Mouse (Mus musculus) gastrocnemius, postnatal 36 days (tissue): Measurements from ENCODE around the gene Bad. TPM values are rescaled to one million over a fixed set of nuclear protein-coding genes. Genes with fewer than 3 reads are reported as not detected.
"Not testable (repeated sequence)": the region's sequence is repeated elsewhere in the genome, so short reads cannot be mapped to it uniquely, and the experiment has no call there.

Experiments
- DNase-seq, 2 experiments: peaks; one replicate each; pipeline ENCODE4 v3.0.0; 2022
- intact Hi-C: fragments of 180-260 bp; cut with DNase I; formaldehyde crosslinking; loops from one replicate; pipeline ENCODE4 v1.15.1; 2025
- long read RNA-seq, 2 experiments: library from polyadenylated mRNA; stranded (forward); transcript quantifications; one replicate each; pipeline ENCODE4 v2.0.0; 2021
- total RNA-seq, 2 experiments: library from RNA; stranded (reverse); gene quantifications; 2 replicates each; pipeline ENCODE4 v1.2.3; 2021

Gene Bad
- total RNA-seq: 10 to 100 TPM; 10.7 to 14.1 TPM
- long read RNA-seq, experiment 1, transcript Bad-202 (4 exons, 990 nt): major isoform, 10 of 20 reads
- long read RNA-seq, experiment 1, partial matches to known transcripts: 2 of 20 reads
- long read RNA-seq, experiment 1, other reads (novel, unspliced or antisense): 4 of 20 reads
- long read RNA-seq, experiment 2, transcript Bad-202 (4 exons, 990 nt): major isoform, 16 of 27 reads
- long read RNA-seq, experiment 2, partial matches to known transcripts: 5 of 27 reads
- long read RNA-seq, experiment 2, other reads (novel, unspliced or antisense): 4 of 27 reads

DNA sequence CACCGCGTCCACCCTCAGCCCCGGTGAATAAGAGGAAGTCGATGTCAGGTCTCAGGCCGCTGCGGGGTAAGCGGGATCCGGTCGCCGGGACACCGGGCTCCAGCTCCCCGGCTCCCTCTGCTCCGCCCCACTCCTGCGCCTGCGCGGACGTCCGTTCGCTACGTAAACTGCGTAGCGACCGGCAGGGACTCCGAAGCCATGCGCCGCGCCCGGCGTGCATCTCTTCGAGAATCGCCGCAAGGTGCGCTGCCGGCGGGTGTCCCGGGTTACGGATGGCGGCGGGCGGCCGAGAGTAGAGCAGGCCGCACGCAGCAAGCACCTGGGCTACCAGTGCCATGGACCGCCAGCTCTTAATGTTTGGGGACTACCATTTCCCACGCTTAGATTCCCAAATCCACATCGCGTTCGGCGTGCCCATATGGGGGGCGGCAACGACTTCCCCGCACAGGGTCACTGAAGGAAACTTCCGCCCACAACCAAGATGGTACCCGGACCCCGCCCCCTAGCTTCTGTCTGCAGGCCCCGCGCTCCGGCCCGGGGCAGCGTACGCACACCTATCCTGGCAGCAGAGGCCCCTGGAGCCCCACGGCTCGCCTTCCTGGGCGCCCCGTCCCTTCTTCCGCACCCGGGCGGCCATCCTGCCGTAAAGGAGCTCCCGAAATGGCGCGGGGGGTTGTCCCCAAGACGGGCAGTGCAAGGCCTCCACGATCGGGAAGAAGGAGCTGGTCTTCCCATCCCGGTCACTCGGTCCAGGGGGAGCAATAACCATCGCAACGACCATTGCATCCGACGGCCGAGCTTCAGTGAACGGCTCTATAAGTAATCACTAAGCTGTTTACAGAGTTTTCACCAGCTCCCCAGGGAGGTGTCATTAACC lies at the start of gene Bad:
Bad (plus strand) TSS at position 490 of the 877 bp plus-strand sequence.
- DNase-seq: peak; percentile 92 to 96
- intact Hi-C loops: loop anchor here (2.0 kb wide), 1 partner anchor 13 kb away; no protein-coding TSS in a partner anchor

DNA sequence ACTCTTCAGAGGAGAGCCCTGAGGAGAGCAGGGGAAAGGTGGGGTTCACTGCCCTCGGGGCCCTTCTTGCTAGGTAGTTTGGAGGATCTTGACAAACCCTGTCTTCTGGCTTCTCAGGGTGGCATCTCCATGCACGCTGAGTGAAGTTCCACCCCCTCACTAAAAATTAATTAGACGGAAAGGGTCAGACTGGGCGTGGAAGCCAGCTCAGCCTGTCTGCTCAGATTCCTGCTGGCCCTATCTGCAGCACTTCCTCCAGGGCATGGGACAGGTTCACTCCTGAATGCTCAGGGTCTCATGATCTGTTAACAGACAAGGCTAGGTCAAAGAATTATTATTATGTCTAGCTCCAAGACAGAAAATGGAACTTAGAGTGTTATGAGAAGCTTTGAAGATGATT lies 49.1 kb upstream of the Bad start:
- no peak for DNase-seq
- intact Hi-C loops: no loop called here

DNA sequence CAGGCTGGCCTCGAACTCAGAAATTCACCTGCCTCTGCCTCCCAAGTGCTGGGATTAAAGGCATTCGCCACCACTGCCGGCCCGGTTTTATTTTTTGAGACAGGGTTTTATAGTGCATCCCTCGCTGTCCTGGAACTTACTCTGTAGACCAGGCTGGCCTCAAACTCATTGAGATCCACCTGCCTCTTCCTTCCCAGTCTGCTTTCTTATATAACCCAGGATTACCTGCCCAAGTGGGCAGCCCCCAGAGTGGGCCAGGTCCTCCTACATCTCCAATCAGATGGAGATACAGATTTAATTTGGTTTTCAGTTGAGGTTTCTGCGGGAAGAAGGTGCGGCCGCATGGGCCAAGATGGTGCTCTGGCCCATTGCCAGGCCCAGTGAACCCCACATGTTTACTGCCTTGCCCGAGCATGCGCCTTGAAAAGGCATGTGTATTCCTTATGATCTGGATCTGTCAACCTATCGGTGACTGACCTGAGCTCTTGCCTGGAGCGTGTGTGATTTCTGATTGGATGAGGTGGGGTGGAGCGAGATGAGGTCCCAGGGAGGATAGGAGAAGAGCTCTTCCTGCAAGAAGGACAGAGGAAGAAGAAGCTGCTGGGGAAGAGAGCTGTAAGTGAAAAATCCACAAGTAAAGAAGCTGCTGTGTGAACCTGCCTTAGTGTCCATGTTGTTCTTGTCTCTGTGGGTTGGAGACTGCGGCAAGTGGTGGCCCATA lies 47.8 kb upstream of the Bad start:
- intact Hi-C loops: no loop called here
- no peak for DNase-seq

- DNase-seq, intact Hi-C loops: not testable (repeated sequence)
Observed at GRCm38 (mm10) chr19:6895608-6896305, 45.9 kb upstream of the Bad start.

- intact Hi-C loops: no loop called here
- no peak for DNase-seq
Observed at GRCm38 (mm10) chr19:6899641-6900040, 42.0 kb upstream of the Bad start.

- no peak for DNase-seq
- intact Hi-C loops: no loop called here
Observed at GRCm38 (mm10) chr19:6903031-6903430, 38.6 kb upstream of the Bad start.

DNA sequence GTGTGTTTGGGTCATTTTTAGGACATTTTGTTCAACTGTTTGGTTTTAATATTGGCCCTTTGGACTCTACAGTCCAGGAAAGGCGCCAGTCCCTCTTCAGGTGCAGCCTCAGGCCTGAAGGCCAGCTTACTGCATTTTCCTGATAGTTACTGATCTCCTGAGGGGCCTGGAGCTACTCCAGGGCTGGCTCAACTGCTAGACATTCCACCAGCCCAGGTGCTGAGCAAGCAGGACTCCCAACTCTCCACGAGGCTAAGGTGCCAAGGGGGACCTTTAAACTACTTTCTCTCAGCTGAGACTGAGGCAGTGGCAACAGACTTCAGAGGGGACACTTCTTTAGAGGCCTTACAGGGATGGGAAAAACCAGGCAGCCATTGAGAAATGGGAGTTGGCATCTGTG lies 36.8 kb upstream of the Bad start:
- no peak for DNase-seq
- intact Hi-C loops: no loop called here

GRCm38 (mm10) chr19:6905498-6906159 lies 36.0 kb upstream of the Bad start:
- no peak for DNase-seq
- intact Hi-C loops: no loop called here

DNA sequence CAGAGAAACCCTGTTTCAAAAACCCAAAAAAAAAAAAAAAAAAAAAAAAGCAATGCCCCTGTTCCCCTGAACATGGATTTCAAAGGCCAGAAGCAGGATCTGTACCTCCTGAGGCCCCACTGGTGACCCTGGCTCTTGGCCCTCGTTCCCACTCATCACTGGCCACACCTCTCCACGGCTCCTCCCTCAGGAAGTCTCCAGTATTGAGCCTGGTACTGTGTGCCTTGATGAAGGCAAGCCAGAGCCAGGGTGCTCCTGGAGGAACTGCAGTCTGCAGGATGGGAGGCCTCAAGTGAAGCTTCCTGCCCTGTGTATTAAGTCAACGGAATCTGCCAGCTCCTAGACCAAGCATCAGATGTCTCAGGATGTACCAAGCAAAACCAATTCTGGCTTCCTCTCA lies 35.5 kb upstream of the Bad start:
- DNase-seq: no peak
- intact Hi-C loops: no loop called here

- DNase-seq: no peak
- intact Hi-C loops: no loop called here
Observed at GRCm38 (mm10) chr19:6907094-6907493, 34.6 kb upstream of the Bad start.

DNA sequence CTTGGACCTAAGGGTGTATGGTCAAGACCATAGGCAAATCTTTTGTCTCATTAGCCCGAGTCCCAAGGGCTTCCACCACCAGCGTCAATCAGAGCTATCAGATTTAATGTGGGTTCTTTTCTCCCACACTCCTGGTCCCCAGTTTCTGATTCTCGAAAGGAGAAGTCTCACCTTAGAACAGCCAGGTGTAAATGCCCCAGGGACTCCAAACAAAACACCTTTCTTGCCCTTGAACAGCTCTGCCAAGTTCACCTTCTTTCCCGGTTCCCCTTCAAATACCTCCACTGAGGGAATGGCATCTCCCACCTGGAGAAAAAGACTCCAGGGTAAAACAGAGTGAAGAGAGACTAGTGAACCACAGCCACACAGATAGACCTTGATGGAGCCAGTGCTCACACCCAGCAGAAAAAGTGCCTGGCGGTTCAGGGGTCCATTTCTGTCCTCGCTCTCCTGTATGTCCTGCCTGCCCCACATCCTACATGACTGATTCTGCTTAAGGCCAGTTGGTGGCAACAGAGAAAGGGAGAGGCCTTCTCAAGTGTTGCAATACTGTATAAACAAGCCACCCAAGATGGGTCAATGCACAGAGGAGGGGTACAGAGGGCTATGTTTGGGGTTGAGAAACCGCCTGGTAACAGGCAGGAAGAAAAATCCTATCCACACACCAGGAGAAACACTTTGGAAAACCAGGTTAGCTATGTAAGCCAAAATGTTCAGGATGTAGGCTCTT lies 33.7 kb upstream of the Bad start:
- intact Hi-C loops: no loop called here

DNA sequence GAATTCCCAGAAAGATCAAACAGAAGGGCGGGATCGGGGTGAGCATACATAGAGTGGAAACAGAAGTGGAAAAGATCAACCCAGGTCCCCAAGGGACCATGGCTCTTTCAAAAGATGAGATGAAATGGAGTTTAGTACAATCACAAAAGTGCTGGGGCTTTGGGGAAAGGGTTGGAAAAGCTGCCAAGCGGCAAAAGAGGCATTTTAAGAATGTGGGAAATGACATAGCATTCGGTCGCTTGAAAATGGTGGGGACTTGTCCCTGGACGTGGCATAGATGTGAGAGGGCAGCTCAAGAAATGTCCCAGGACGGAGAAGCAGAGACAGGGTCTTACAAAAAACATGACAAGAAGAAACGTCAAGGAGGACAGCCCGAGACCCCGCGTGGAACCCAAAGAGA lies 32.6 kb upstream of the Bad start:
- no peak for DNase-seq
- intact Hi-C loops: no loop called here

More for the DNA sequence above, 33.7 kb upstream of the Bad start:
- no peak for DNase-seq

- intact Hi-C loops: no loop called here
- DNase-seq: peak; percentile 79 to 81
Observed at GRCm38 (mm10) chr19:6909507-6910289, 32.0 kb upstream of the Bad start, which contains the start of the genes Trmt112 and Prdx5. Gene Trmt112 (plus strand): TSS chr19:6909698. Gene Prdx5 (minus strand): TSS chr19:6910106.

DNA sequence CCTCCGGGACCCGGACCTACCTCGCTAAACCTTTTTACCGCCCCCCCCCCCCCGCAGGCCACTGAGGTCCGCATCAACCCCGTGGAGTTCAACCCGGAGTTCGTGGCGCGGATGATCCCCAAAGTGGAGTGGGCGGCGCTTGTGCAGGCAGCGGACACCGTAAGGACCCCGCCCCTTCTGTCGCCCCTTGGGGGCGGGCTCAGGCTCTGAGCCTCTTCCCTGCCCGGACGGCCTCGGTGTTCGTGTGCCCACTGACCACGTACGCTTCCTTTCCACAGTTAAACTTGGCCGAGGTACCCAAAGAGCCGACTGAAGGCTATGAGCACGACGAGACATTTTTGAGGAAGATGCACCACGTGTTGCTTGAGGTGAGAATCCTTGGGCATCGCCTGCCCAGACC lies 31.4 kb upstream of the Bad start:
- DNase-seq, intact Hi-C loops: not testable (repeated sequence)

- no peak for DNase-seq
- intact Hi-C loops: no loop called here
Observed at GRCm38 (mm10) chr19:6911101-6912074, 30.3 kb upstream of the Bad start.

- intact Hi-C loops: no loop called here
- peak in 1 of 2 experiments; percentile 13 for DNase-seq
Observed at GRCm38 (mm10) chr19:6912205-6912970, 29.3 kb upstream of the Bad start.
